Mouse (Mus musculus): ENCODE data around the gene Slc2a6. TPM values are rescaled to one million over a fixed set of nuclear protein-coding genes. Genes with fewer than 3 reads are reported as not detected.

The Slc2a6 gene
- total and polyA plus RNA-seq, 3 experiments = 22.1 to 55.9 (median 43.3) TPM

- no peak for TF ChIP-seq E2F4 (IDR thresholded peaks at IDR 0.05; ENCODE audit: insufficient replicate concordance, low read depth, low read length)
- no peak for TF ChIP-seq MYC (IDR thresholded peaks at IDR 0.05; ENCODE audit: low read depth, low read length)
- no peak for TF ChIP-seq SMC3 (IDR thresholded peaks at IDR 0.05; ENCODE audit: low read depth, low read length)
- TF ChIP-seq POLR2A (IDR thresholded peaks at IDR 0.05; ENCODE audit: low read depth, low read length) = no peak
- TF ChIP-seq PAX5 (IDR thresholded peaks at IDR 0.05; ENCODE audit: low read length) = no peak
- TF ChIP-seq MEF2A (IDR thresholded peaks at IDR 0.05; ENCODE audit: borderline replicate concordance, low read depth, low read length) = no peak
- peak; percentile 46; the same call in 1 of the 2 replicates for TF ChIP-seq RCOR1 (conservative IDR thresholded peaks at IDR 0.05; ENCODE audit: low read depth, low read length)
- TF ChIP-seq USF2 (conservative IDR thresholded peaks at IDR 0.05; ENCODE audit: low read depth, low read length) = no peak
- TF ChIP-seq MAX (IDR thresholded peaks at IDR 0.05; ENCODE audit: low read length) = peak; percentile 39; the same call in 1 of the 2 replicates
- no peak for TF ChIP-seq MXI1 (IDR thresholded peaks at IDR 0.05; ENCODE audit: low read depth, low read length)
- TF ChIP-seq ELF1 (IDR thresholded peaks at IDR 0.05; ENCODE audit: low read depth, low read length) = no peak
- TF ChIP-seq ZNF384 (IDR thresholded peaks at IDR 0.05; ENCODE audit: low read depth, low read length) = no peak
- no peak for TF ChIP-seq ZMIZ1 (IDR thresholded peaks at IDR 0.05; ENCODE audit: low read depth, low read length)
- TF ChIP-seq SIN3A (IDR thresholded peaks at IDR 0.05; ENCODE audit: low read length) = no peak
- TF ChIP-seq ZC3H11A (IDR thresholded peaks at IDR 0.05; ENCODE audit: low read depth, low read length) = no peak
Observed at GRCm38 (mm10) chr2:27036003-27036402, 8.2 kb upstream of the Slc2a6 start (continued).

GRCm38 (mm10) chr2:27032361-27032760 lies 4.6 kb upstream of the Slc2a6 start:
- dilution Hi-C loops (cut with MboI; ENCODE audit: extremely low pct_ligation_motif_present, extremely low pct_unique_long_range_greater_than_20kb, low sequenced_read_pairs) = no loop called here
- TF ChIP-seq NELFE (IDR thresholded peaks at IDR 0.05; ENCODE audit: low read depth, low read length) = no peak
- TF ChIP-seq HCFC1 (IDR thresholded peaks at IDR 0.05; ENCODE audit: low read depth, low read length) = no peak
- TF ChIP-seq TCF12 (IDR thresholded peaks at IDR 0.05; ENCODE audit: low read depth, low read length) = no peak
- no peak for TF ChIP-seq USF2 (conservative IDR thresholded peaks at IDR 0.05; ENCODE audit: low read depth, low read length)
- TF ChIP-seq E2F4 (IDR thresholded peaks at IDR 0.05; ENCODE audit: insufficient replicate concordance, low read depth, low read length) = no peak
- TF ChIP-seq TBP (conservative IDR thresholded peaks at IDR 0.05; ENCODE audit: low read depth, low read length) = no peak
- TF ChIP-seq SIN3A (IDR thresholded peaks at IDR 0.05; ENCODE audit: low read length) = no peak
- TF ChIP-seq MXI1 (IDR thresholded peaks at IDR 0.05; ENCODE audit: low read depth, low read length) = no peak
- peak in 1 of 2 experiments; percentile 52; a peak in 2 of 4 replicates for TF ChIP-seq CTCF (conservative IDR thresholded peaks at IDR 0.05 in 1 of 2, IDR thresholded peaks at IDR 0.05 in 1 of 2; ENCODE audit: low read depth in 2 of 2, low read length in 2 of 2)
- no peak for TF ChIP-seq BHLHE40 (IDR thresholded peaks at IDR 0.05; ENCODE audit: low read depth, low read length)
- no peak for TF ChIP-seq KAT2A (IDR thresholded peaks at IDR 0.05; ENCODE audit: insufficient replicate concordance, low read length)
- TF ChIP-seq USF1 (IDR thresholded peaks at IDR 0.05; ENCODE audit: low read depth, low read length) = no peak
- TF ChIP-seq MAFK (IDR thresholded peaks at IDR 0.05; ENCODE audit: insufficient replicate concordance, low read length) = no peak
- TF ChIP-seq SMC3 (IDR thresholded peaks at IDR 0.05; ENCODE audit: low read depth, low read length) = 0 out of 2 replicates have a peak, but pooled peaks have one; percentile 5
- H3K4me3 ChIP-seq (replicated peaks in 1 of 3; ENCODE audit: low read depth in 2 of 3, low read length in 2 of 3, poor library complexity in 1 of 3) = no peak overlapping the region
- H3K4me1 ChIP-seq (ENCODE audit: control insufficient read depth in 1 of 2, insufficient read depth in 2 of 2) = peaks cover 27 to 53% of the 10 kb centered on the region in 2 experiments
- H3K9ac ChIP-seq (ENCODE audit: insufficient read depth, low read depth) = no peak overlapping the region
- in situ Hi-C loops (cut with MboI; ENCODE audit: low pct_ligation_motif_present, low pct_unique_long_range_greater_than_20kb, low sequenced_read_pairs) = no loop called here
- DNase-seq (ENCODE audit: extremely low read depth) = no peak
- H3K36me3 ChIP-seq (replicated peaks in 1 of 2; ENCODE audit: control insufficient read depth in 1 of 2, insufficient read depth in 1 of 2, low read length in 1 of 2) = no peaks in the 10 kb centered on the region
- no peak overlapping the region for H3K4me2 ChIP-seq (ENCODE audit: insufficient read depth, low read depth, poor library complexity, severe bottlenecking)
- no peak overlapping the region for H3K27ac ChIP-seq (ENCODE audit: insufficient read depth, low read depth)
- no peaks in the 10 kb centered on the region for H3K27me3 ChIP-seq (replicated peaks)
- H3K9me3 ChIP-seq (replicated peaks; ENCODE audit: low read length) = no peaks in the 10 kb centered on the region
- H3K79me2 ChIP-seq (replicated peaks; ENCODE audit: control insufficient read depth, extremely low read depth, insufficient read depth, poor library complexity, severe bottlenecking) = no peaks in the 10 kb centered on the region
